Mouse (Mus musculus) spleen, postnatal 14 days (tissue): ENCODE measurements around the gene Mfap3.
"Not testable (repeated sequence)": the region's sequence is repeated elsewhere in the genome, so short reads cannot be mapped to it uniquely, and the experiment has no call there.

Source experiments
- DNase-seq, 2 experiments: peaks; one replicate each; pipeline ENCODE4 v3.0.0; 2021 to 2022; ENCODE audit warnings: low spot score in 2 of 2

Mfap3 gene

GRCm38 (mm10) chr11:57529111-57529510, 10.6 kb downstream of the Mfap3 start:
- no peak for DNase-seq

- no peak for DNase-seq
Measured at GRCm38 (mm10) chr11:57531300-57531950, 13.0 kb downstream of the Mfap3 start.

GRCm38 (mm10) chr11:57532306-57532705, 13.8 kb downstream of the Mfap3 start:
- DNase-seq = no peak

- no peak for DNase-seq
Measured at GRCm38 (mm10) chr11:57535912-57536311, 17.4 kb downstream of the Mfap3 start.

- no peak for DNase-seq
Measured at GRCm38 (mm10) chr11:57539841-57540418, 21.5 kb downstream of the Mfap3 start.

GRCm38 (mm10) chr11:57540681-57541080, 22.2 kb downstream of the Mfap3 start:
- no peak for DNase-seq

GRCm38 (mm10) chr11:57548618-57549550, 30.4 kb downstream of the Mfap3 start:
- peak; percentile 49 to 74 for DNase-seq

- DNase-seq = no peak
Measured at GRCm38 (mm10) chr11:57550230-57550629, 31.8 kb downstream of the Mfap3 start.

GRCm38 (mm10) chr11:57551016-57551415, 32.6 kb downstream of the Mfap3 start:
- DNase-seq = no peak

- no peak for DNase-seq
Measured at GRCm38 (mm10) chr11:57553015-57553780, 34.7 kb downstream of the Mfap3 start.

- DNase-seq = not testable (repeated sequence)
Measured at GRCm38 (mm10) chr11:57557936-57558335, 39.5 kb downstream of the Mfap3 start.

GRCm38 (mm10) chr11:57564564-57564963, 46.1 kb downstream of the Mfap3 start:
- no peak for DNase-seq

GRCm38 (mm10) chr11:57566091-57567035, 47.9 kb downstream of the Mfap3 start:
- no peak for DNase-seq

GRCm38 (mm10) chr11:57568950-57569490, 50.6 kb downstream of the Mfap3 start:
- DNase-seq = no peak

GRCm38 (mm10) chr11:57571035-57571434, 52.6 kb downstream of the Mfap3 start:
- no peak for DNase-seq

GRCm38 (mm10) chr11:57573686-57574274, 55.3 kb downstream of the Mfap3 start:
- DNase-seq = no peak

- no peak for DNase-seq
Measured at GRCm38 (mm10) chr11:57576871-57577515, 58.5 kb downstream of the Mfap3 start.

- no peak for DNase-seq
Measured at GRCm38 (mm10) chr11:57582818-57583635, 64.6 kb downstream of the Mfap3 start.
